Mouse (Mus musculus): Measurements from ENCODE around the gene Nxt1.

Nxt1 gene

GRCm38 (mm10) chr2:148672199-148673096, at the start of gene Nxt1:
Gene Nxt1 (plus strand): TSS chr2:148672601.
- peak; percentile 99 for DNase-seq

- DNase-seq = no peak
Measured at GRCm38 (mm10) chr2:148623067-148623466, 49.3 kb upstream of the Nxt1 start.

- no peak for DNase-seq
Measured at GRCm38 (mm10) chr2:148624484-148624883, 47.9 kb upstream of the Nxt1 start.

- no peak for DNase-seq
Measured at GRCm38 (mm10) chr2:148627011-148627471, 45.4 kb upstream of the Nxt1 start.

- DNase-seq = no peak
Measured at GRCm38 (mm10) chr2:148631011-148631410, 41.4 kb upstream of the Nxt1 start.

- DNase-seq = no peak
Measured at GRCm38 (mm10) chr2:148631602-148632001, 40.8 kb upstream of the Nxt1 start.

- no peak for DNase-seq
Measured at GRCm38 (mm10) chr2:148634466-148634865, 37.9 kb upstream of the Nxt1 start.

- no peak for DNase-seq
Measured at GRCm38 (mm10) chr2:148642610-148643370, 29.6 kb upstream of the Nxt1 start.

- no peak for DNase-seq
Measured at GRCm38 (mm10) chr2:148644421-148645000, 27.9 kb upstream of the Nxt1 start.

GRCm38 (mm10) chr2:148650587-148651357, 21.6 kb upstream of the Nxt1 start:
- no peak for DNase-seq

GRCm38 (mm10) chr2:148654961-148655360, 17.4 kb upstream of the Nxt1 start:
- DNase-seq = peak; percentile 10

- DNase-seq = no peak
Measured at GRCm38 (mm10) chr2:148663458-148663857, 8.9 kb upstream of the Nxt1 start.

GRCm38 (mm10) chr2:148677801-148678200, 5.4 kb downstream of the Nxt1 start:
- DNase-seq = peak; percentile 54

- DNase-seq = peak; percentile 53
Measured at GRCm38 (mm10) chr2:148679346-148679745, 6.9 kb downstream of the Nxt1 start.

GRCm38 (mm10) chr2:148680775-148681291, 8.4 kb downstream of the Nxt1 start, which contains the start of gene Gzf1:
Gene Gzf1 (plus strand): TSS chr2:148681023.
- DNase-seq = peak; percentile 99

- DNase-seq = peak; percentile 79
Measured at GRCm38 (mm10) chr2:148681461-148681891, 9.1 kb downstream of the Nxt1 start.

- no peak for DNase-seq
Measured at GRCm38 (mm10) chr2:148683031-148683430, 10.6 kb downstream of the Nxt1 start.

- DNase-seq = no peak
Measured at GRCm38 (mm10) chr2:148684972-148685371, 12.6 kb downstream of the Nxt1 start.

- DNase-seq = no peak
Measured at GRCm38 (mm10) chr2:148685709-148686108, 13.3 kb downstream of the Nxt1 start.

GRCm38 (mm10) chr2:148686862-148687261, 14.5 kb downstream of the Nxt1 start:
- no peak for DNase-seq

GRCm38 (mm10) chr2:148687971-148688370, 15.6 kb downstream of the Nxt1 start:
- DNase-seq = no peak
